Mouse (Mus musculus) heart, embryonic 13.5 days (tissue): Measurements from ENCODE around the gene Sp1. TPM values are rescaled to one million over a fixed set of nuclear protein-coding genes. Genes with fewer than 3 reads are reported as not detected.
A peak's percentile ranks its signal among the peaks of the same experiment; 100 is the strongest.

Experiments
- ATAC-seq: fragments of 200-750 bp; cut with Nextera tagmentation; 2 replicates; pipeline ENCODE4 v1.8.0; 2017; ENCODE audit warnings: moderate TSS enrichment; ENCODE audit not compliant: insufficient number of reproducible peaks, low FRiP score, low TSS enrichment; ENCODE audit errors: extremely low read depth
- H3K27ac ChIP-seq: fragments of 300-500 bp; sonication (generic); replicated peaks from 2 replicates; pipeline ENCODE4 v1.5.1; 2015; ENCODE audit warnings: moderate library complexity, mild to moderate bottlenecking, inconsistent platforms
- H3K27me3 ChIP-seq: fragments of 300-500 bp; sonication (generic); replicated peaks from 2 replicates; pipeline ENCODE4 v1.6.1; 2015; ENCODE audit warnings: mild to moderate bottlenecking, inconsistent platforms
- H3K36me3 ChIP-seq: fragments of 300-500 bp; sonication (generic); 2 replicates; pipeline ENCODE4 v1.6.1; 2015; ENCODE audit warnings: mild to moderate bottlenecking, inconsistent platforms
- H3K4me1 ChIP-seq: fragments of 300-500 bp; sonication (generic); 2 replicates; pipeline ENCODE4 v1.6.1; 2015; ENCODE audit warnings: inconsistent platforms
- H3K4me2 ChIP-seq: fragments of 300-500 bp; sonication (generic); 2 replicates; pipeline ENCODE4 v1.6.1; 2015; ENCODE audit warnings: inconsistent platforms, mild to moderate bottlenecking, moderate library complexity
- H3K4me3 ChIP-seq: fragments of 300-500 bp; sonication (generic); 2 replicates; pipeline ENCODE4 v1.5.1; 2015; ENCODE audit warnings: moderate library complexity, mild to moderate bottlenecking, inconsistent platforms
- H3K9ac ChIP-seq: fragments of 300-500 bp; sonication (generic); 2 replicates; pipeline ENCODE4 v1.6.1; 2015; ENCODE audit warnings: inconsistent platforms, mild to moderate bottlenecking, moderate library complexity
- H3K9me3 ChIP-seq: fragments of 300-500 bp; sonication (generic); 2 replicates; pipeline ENCODE4 v1.6.1; 2016; ENCODE audit warnings: inconsistent platforms
- WGBS: fragments of 180-500 bp; shearing (Covaris S2); methylation state at CpG from one replicate; pipeline ENCODE4 v1.1.7; 2015; ENCODE audit warnings: mixed read lengths; 5-methylcytosine and 5-hydroxymethylcytosine counted together
- polyA plus RNA-seq: library from polyadenylated mRNA; unstranded; fragments of >200 nt; fragmentation: Nextera tagmentation; extraction: Ambion mirVana; gene quantifications from 2 replicates; pipeline ENCODE4 v1.2.1, GENCODE M21; 2015

Sp1 gene
- polyA plus RNA-seq: 4.3 and 4.6 TPM in 2 replicates

DNA sequence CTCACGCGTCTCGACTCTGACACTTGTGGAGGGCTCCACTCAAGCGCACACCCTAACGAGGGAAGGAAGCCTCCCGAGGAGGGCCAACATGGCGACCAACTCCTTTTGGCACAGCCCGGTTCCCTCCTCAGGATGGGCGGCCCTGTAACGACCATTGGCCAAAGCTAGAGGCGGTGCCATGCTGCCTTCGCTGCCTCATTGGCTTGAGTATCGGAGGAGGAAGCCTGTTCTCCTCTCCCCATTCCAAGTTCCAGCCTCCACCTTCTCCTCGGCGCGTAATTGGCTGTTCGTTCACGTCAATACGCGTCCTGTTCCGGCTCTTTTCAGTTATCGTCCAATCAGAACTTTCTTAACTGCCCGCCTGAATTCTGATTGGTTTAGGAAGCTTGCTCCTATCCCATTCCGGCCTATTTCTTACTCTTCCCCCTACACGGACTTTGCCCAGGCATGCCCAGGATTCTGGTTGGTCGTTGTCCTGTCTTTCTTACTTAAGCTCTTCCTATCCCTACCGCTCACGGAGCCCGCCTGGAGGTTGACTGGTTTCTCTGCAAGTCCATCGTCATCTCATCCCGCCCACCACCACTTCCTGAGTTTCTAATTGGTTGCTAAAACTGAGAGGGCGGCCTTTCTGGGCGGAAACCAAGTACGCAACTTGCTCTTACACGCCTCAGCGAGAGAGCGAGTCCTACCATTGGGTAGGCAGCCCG lies at the start of gene Sp1:
Gene Sp1 (plus strand): TSS at position 655 of the 707 bp plus-strand sequence.
- peak within 1 kb of the TSS; percentile 72 for H3K4me2 ChIP-seq
- H3K9me3 ChIP-seq: no peaks in the 10 kb centered on the region
- ATAC-seq: peak; percentile 91
- WGBS: under 1% methylated on average over 38 of the region's 38 CpGs
- H3K36me3 ChIP-seq: peaks cover 31% of the 10 kb centered on the region
- peaks cover 50% of the 10 kb centered on the region for H3K4me1 ChIP-seq
- no peaks in the 10 kb centered on the region for H3K27me3 ChIP-seq
- peak within 1 kb of the TSS; percentile 78 for H3K4me3 ChIP-seq
- H3K27ac ChIP-seq: peak within 1 kb of the TSS; percentile 100
- H3K9ac ChIP-seq: peak within 1 kb of the TSS; percentile 98

DNA sequence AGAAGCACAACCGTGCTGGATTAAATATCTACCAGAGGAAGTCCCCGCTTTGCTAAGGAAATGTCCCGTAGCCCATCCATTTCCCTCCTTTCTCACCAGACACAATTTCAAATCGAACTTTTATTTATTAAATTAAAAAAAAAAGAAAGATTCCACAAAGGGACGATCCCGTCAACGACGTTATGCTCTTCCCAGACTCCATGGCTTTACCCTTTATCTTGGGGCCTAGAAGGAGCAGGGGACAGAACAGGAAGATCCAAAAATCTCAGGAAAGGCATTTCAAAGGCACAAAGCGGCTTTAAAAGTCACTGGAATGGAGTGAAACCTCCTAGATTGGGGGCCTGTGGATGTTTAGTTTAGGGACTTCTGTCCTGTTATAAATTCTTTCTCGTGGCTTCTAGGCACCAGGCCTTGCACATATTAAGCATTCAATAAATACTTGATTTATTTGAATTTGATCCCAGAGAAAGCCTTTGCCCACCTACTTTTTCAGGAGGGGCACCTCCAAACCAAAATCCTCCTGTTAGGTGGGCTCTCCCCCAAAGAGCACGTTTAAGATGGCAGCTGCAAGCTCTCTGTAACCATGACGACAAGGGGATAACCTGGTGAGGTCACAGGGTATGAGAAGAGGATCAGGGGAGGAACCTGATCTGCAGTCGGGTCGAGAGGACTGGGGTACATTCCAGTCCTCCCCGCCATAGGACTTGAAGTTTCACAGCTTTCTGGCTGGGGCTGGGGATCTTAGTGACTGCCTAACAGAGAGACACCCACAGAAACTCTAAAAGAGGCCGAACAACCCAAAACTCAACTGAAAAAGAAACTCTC lies 49.2 kb upstream of the Sp1 start:
- peak overlapping the region; percentile 59 for H3K4me3 ChIP-seq
- H3K9me3 ChIP-seq: no peaks in the 10 kb centered on the region
- H3K27ac ChIP-seq: peak overlapping the region; percentile 86
- peaks cover 39% of the 10 kb centered on the region for H3K4me1 ChIP-seq
- peak overlapping the region; percentile 97 for H3K4me2 ChIP-seq
- H3K9ac ChIP-seq: peak overlapping the region; percentile 81
- 40% methylated on average over 16 of the region's 16 CpGs for WGBS
- H3K27me3 ChIP-seq: peaks cover 59% of the 10 kb centered on the region
- no peaks in the 10 kb centered on the region for H3K36me3 ChIP-seq
- no peak for ATAC-seq

DNA sequence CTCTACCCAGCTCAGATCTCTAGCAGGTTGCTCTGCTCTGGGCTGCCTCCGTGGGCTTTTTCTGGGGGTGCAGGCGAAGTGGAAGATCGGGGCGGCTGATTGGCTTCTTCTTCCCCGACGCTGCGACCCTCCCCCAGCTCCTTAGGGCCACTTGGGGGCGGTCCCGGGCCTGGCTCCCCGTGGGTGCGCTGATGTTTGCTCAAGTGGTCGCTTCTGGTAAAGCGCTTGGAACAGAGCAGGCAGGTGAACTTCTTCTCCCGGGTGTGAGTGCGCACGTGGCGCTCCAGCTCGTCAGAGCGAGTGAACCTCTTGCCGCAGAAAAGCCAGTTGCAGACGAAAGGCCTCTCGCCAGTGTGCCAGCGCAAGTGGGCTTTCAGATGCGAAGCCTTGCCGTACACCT lies 47.8 kb upstream of the Sp1 start:
- no peaks in the 10 kb centered on the region for H3K36me3 ChIP-seq
- H3K9me3 ChIP-seq: no peaks in the 10 kb centered on the region
- peak overlapping the region; percentile 37 for H3K4me3 ChIP-seq
- no peak for ATAC-seq
- H3K27ac ChIP-seq: no peak overlapping the region
- WGBS: 3% methylated on average over 25 of the region's 25 CpGs
- peaks cover 49% of the 10 kb centered on the region for H3K4me1 ChIP-seq
- H3K9ac ChIP-seq: peak overlapping the region; percentile 53
- peaks cover 59% of the 10 kb centered on the region for H3K27me3 ChIP-seq
- H3K4me2 ChIP-seq: peak overlapping the region; percentile 61

DNA sequence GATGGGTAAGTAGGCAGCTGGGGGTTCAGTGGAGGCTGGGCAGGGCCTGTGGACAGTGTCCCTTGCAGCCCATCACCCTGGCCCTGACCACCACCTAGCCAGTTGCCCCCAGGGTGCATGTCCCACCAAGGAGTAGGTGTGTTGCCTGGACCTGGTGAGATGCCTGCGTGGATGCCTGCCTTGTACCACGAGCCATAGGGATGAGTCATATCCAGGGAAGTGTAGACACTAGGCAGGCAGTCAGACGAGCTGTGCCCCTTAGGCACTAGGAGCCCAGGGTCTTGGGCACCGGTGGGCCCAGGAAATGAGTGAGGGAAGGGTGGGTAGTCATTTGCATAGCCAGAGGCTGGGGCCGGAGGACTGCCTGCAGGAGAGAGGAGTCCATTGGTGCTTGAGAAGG lies 47.1 kb upstream of the Sp1 start:
- H3K27me3 ChIP-seq: peaks cover 55% of the 10 kb centered on the region
- no peak overlapping the region; the same call in 1 of the 2 replicates for H3K4me3 ChIP-seq
- H3K4me1 ChIP-seq: peaks cover 49% of the 10 kb centered on the region
- no peak overlapping the region for H3K4me2 ChIP-seq
- 21% methylated on average over 5 of the region's 5 CpGs for WGBS
- no peak overlapping the region for H3K27ac ChIP-seq
- no peak for ATAC-seq
- H3K9ac ChIP-seq: no peak overlapping the region
- no peaks in the 10 kb centered on the region for H3K36me3 ChIP-seq
- no peaks in the 10 kb centered on the region for H3K9me3 ChIP-seq

DNA sequence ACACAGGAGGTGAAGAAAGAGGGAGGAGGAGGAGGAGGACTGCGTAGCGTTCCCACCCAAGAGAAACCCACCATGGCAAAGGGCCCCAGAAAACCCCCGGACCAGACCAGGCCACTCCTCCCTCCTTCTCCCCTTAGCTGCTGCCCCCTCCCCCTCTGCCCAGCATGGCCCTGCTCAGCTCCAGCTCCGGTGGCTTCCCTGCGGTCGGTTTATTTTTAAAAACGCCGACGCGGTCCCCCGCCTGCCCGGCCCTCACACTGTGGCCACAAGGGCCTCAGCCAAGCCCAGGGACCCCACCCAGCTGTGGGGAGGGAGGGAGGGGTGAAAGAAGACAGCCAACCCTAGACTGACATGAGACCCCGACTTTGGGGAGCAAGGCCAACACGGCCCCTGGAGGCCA lies 43.3 kb upstream of the Sp1 start:
- Histone ChIP-seq H3K27me3 (peaks cover 56% of the 10 kb centered on the region), H3K9ac (peak overlapping the region; percentile 77), H3K36me3 (no peaks in the 10 kb centered on the region), H3K4me1 (peaks cover 41% of the 10 kb centered on the region), H3K9me3 (no peaks in the 10 kb centered on the region), H3K27ac (no peak overlapping the region), H3K4me2 (peak overlapping the region; percentile 64), H3K4me3 (peak overlapping the region; percentile 34)
- WGBS: 6% methylated on average over 13 of the region's 14 CpGs
- no peak for ATAC-seq

DNA sequence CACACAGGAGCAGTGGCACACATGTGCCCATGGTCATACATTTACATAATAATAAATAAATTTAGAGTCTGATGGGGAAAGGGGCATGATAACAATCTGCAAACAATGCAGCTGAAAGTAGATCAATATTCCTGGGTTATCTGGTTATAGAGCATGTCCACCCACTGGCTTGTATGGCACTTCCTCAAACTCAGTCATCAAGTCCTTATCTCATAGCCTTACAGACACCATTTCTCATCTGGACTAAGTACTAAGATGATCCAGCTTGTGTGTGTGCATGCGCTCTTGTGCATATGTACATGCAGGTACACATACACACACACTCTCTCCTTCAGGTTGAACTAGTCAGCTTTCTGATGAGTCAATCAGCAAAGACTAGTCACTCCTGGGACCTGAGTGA lies 41.3 kb upstream of the Sp1 start:
- no peak for ATAC-seq
- Histone ChIP-seq H3K4me3 (no peak overlapping the region), H3K9ac (no peak overlapping the region), H3K9me3 (no peaks in the 10 kb centered on the region), H3K36me3 (no peaks in the 10 kb centered on the region), H3K27me3 (peaks cover 47% of the 10 kb centered on the region), H3K27ac (no peak overlapping the region), H3K4me2 (no peak overlapping the region), H3K4me1 (peaks cover 25% of the 10 kb centered on the region)
- 87% methylated on average over 1 of the region's 1 CpGs for WGBS

DNA sequence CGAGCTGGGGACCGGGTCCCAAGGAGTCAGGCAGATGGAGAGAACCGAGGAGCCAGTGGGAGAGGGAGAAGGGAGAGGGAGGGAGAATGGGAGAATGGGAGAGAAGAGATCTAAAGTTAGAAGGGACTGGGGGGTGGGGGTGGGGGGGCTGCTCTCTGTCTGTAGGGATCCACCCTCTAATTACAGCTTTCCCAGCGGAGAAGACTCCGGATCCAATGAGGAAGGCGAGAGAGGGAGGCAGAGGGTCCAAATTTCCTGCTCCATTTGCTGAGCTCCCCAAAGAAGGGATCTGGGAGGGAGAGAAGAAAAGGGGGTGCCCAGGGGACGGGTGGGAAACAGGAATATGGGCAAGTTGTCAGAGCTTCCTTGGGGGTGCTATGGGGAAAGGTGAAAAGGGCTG lies 39.7 kb upstream of the Sp1 start:
- WGBS: 13% methylated on average over 7 of the region's 7 CpGs
- peak overlapping the region; percentile 60 for H3K4me2 ChIP-seq
- peak overlapping the region; percentile 36 for H3K4me3 ChIP-seq
- H3K27ac ChIP-seq: no peak overlapping the region
- ATAC-seq: no peak
- peak overlapping the region; percentile 63; the same call in 1 of the 2 replicates for H3K9ac ChIP-seq
- no peaks in the 10 kb centered on the region for H3K36me3 ChIP-seq
- H3K27me3 ChIP-seq: peaks cover 54% of the 10 kb centered on the region
- H3K9me3 ChIP-seq: no peaks in the 10 kb centered on the region
- peaks cover 39% of the 10 kb centered on the region for H3K4me1 ChIP-seq

DNA sequence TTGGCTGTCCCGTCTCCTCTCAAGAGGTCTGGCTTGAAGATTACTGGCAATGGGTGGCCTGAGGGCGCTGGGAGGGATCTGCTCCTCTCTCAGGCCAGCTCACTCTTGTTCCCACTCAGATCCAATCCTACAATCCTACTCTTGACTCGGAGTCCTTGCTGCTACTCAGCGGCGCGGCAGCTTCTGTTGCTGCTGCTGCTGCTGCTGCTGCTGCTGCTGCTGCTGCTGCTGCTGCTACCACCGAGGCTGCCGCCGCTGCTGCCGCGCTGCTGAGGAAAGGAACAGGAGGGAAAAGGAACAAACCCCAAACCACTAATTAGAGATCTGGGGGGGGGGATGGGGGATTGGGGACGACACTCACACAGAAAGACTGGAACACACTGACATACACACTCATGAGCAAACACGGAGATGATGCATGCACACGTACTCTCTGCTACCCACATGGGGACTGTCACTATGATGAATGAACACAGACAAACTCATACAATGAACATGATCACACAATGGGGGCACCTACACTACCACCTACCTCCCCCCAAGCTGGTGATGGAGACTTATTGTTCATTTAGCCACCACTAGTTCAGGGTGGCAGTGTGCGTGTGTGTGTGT lies 39.1 kb upstream of the Sp1 start, which contains the start of gene Sp7:
Gene Sp7 (minus strand): TSS at position 450 of the 612 bp plus-strand sequence.
- H3K4me2 ChIP-seq: peak within 1 kb of the TSS; percentile 60
- H3K4me3 ChIP-seq: peak within 1 kb of the TSS; percentile 36
- H3K9me3 ChIP-seq: no peaks in the 10 kb centered on the region
- H3K4me1 ChIP-seq: peaks cover 40% of the 10 kb centered on the region
- ATAC-seq: no peak
- H3K27me3 ChIP-seq: peaks cover 56% of the 10 kb centered on the region
- 8% methylated on average over 14 of the region's 15 CpGs for WGBS
- peak within 1 kb of the TSS; percentile 63 for H3K9ac ChIP-seq
- H3K27ac ChIP-seq: no peak within 1 kb of the TSS
- no peaks in the 10 kb centered on the region for H3K36me3 ChIP-seq

DNA sequence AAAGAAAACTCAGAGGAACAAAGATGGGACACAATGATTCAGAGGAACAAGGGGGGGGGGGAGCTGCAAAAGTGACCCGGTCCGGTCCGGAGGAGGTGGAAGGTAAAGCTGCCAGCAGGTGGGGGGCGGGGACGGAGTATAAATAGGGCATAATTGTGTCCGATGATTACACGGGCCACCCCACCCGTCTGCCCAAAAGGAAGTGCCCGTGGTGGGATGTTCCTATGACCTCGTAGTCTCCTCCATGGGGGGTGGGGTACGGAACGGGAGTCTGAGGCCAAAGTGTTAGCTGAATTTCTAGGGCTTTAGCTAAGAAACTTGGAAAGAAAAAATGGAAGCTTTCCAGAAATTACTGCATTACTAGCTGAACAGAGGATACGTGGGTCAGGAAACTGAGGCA lies 36.0 kb upstream of the Sp1 start:
- Histone ChIP-seq H3K4me2 (peak overlapping the region; percentile 60), H3K4me1 (peaks cover 31% of the 10 kb centered on the region), H3K27me3 (peaks cover 69% of the 10 kb centered on the region), H3K36me3 (no peaks in the 10 kb centered on the region), H3K9me3 (no peaks in the 10 kb centered on the region), H3K27ac (no peak overlapping the region), H3K4me3 (peak overlapping the region; percentile 9; the same call in 1 of the 2 replicates), H3K9ac (peak overlapping the region; percentile 74; the same call in 1 of the 2 replicates)
- no peak for ATAC-seq
- WGBS: 20% methylated on average over 13 of the region's 13 CpGs

DNA sequence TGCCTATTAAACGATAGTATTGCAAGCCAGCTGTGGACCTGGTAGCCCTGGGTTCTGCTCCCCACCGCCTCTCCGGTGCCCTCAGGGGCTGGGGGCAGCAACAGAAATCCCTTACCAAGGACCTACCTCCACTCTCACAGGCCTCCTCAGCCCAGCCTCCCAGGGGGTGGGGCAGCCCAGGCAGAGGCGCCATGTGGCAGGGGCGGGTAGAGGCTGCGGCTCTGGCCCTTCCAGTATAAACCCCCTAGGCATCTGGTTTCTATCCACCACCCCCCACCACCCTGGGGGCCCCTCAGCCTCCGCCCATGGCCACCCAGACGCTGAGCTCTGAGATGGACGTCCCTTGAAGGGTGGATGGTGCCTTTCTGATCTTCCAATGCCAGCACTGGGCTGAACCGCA lies 35.2 kb upstream of the Sp1 start:
- H3K4me2 ChIP-seq: peak overlapping the region; percentile 60
- peak overlapping the region; percentile 74 for H3K9ac ChIP-seq
- no peaks in the 10 kb centered on the region for H3K36me3 ChIP-seq
- 11% methylated on average over 10 of the region's 10 CpGs for WGBS
- no peak overlapping the region for H3K27ac ChIP-seq
- H3K4me1 ChIP-seq: peaks cover 31% of the 10 kb centered on the region
- H3K9me3 ChIP-seq: no peaks in the 10 kb centered on the region
- H3K4me3 ChIP-seq: peak overlapping the region; percentile 27
- peaks cover 69% of the 10 kb centered on the region for H3K27me3 ChIP-seq
- no peak for ATAC-seq
